Mouse (Mus musculus): ENCODE measurements at regions not wholly inside any gene's neighbourhood (a gene's known extent, or its start where the extent isn't known, plus 50 kb on each side); places are given as distances from the start of the nearest gene placed in this dataset.

GRCm38 (mm10) chr4:101359119-101359518 lies 60.0 kb upstream of the Ak4 start:
- TF ChIP-seq CTCF (IDR thresholded peaks at IDR 0.05) (no peak), EP300 (IDR thresholded peaks at IDR 0.05) (no peak)
